Mouse (Mus musculus) heart, embryonic 15.5 days (tissue): Measurements from ENCODE around the gene Sorbs1. TPM values are rescaled to one million over a fixed set of nuclear protein-coding genes. Genes with fewer than 3 reads are reported as not detected.
A peak's percentile ranks its signal among the peaks of the same experiment; 100 is the strongest.

ENCODE experiments used
- ATAC-seq: fragments of 200-750 bp; cut with Nextera tagmentation; replicated peaks from 2 replicates; pipeline ENCODE4 v1.8.0; 2017; ENCODE audit warnings: low read depth, moderate TSS enrichment; ENCODE audit not compliant: insufficient number of reproducible peaks, insufficient read depth, low FRiP score
- H3K27ac ChIP-seq: fragments of 300-500 bp; sonication (generic); 2 replicates; pipeline ENCODE4 v1.5.1; 2015; ENCODE audit warnings: mild to moderate bottlenecking, inconsistent platforms
- H3K27me3 ChIP-seq: fragments of 300-500 bp; sonication (generic); 2 replicates; pipeline ENCODE4 v1.6.1; 2015; ENCODE audit warnings: inconsistent platforms
- H3K36me3 ChIP-seq: fragments of 300-500 bp; sonication (generic); 2 replicates; pipeline ENCODE4 v1.6.1; 2015; ENCODE audit warnings: mild to moderate bottlenecking, inconsistent platforms
- H3K4me1 ChIP-seq: fragments of 300-500 bp; sonication (generic); replicated peaks from 2 replicates; pipeline ENCODE4 v1.6.1; 2015; ENCODE audit warnings: inconsistent platforms
- H3K4me2 ChIP-seq: fragments of 300-500 bp; sonication (generic); 2 replicates; pipeline ENCODE4 v1.6.1; 2015; ENCODE audit warnings: inconsistent platforms, mild to moderate bottlenecking, moderate library complexity
- H3K4me3 ChIP-seq: fragments of 300-500 bp; sonication (generic); 2 replicates; pipeline ENCODE4 v1.5.1; 2015; ENCODE audit warnings: mild to moderate bottlenecking, inconsistent platforms
- H3K9ac ChIP-seq: fragments of 300-500 bp; sonication (generic); 2 replicates; pipeline ENCODE4 v1.6.1; 2015; ENCODE audit warnings: mild to moderate bottlenecking, inconsistent platforms
- H3K9me3 ChIP-seq: fragments of 300-500 bp; sonication (generic); replicated peaks from 2 replicates; pipeline ENCODE4 v1.6.1; 2016; ENCODE audit warnings: inconsistent platforms
- WGBS: fragments of 180-500 bp; shearing (Covaris S2); methylation state at CpG from one replicate; pipeline ENCODE4 v1.1.7; 2015; ENCODE audit warnings: mixed read lengths; 5-methylcytosine and 5-hydroxymethylcytosine counted together
- polyA plus RNA-seq: library from polyadenylated mRNA; unstranded; fragments of >200 nt; fragmentation: Nextera tagmentation; extraction: Ambion mirVana; gene quantifications from 2 replicates; pipeline ENCODE4 v1.2.1, GENCODE M21; 2015

Gene Sorbs1
- polyA plus RNA-seq, 1 experiment from 2014 or later: 126 TPM

DNA sequence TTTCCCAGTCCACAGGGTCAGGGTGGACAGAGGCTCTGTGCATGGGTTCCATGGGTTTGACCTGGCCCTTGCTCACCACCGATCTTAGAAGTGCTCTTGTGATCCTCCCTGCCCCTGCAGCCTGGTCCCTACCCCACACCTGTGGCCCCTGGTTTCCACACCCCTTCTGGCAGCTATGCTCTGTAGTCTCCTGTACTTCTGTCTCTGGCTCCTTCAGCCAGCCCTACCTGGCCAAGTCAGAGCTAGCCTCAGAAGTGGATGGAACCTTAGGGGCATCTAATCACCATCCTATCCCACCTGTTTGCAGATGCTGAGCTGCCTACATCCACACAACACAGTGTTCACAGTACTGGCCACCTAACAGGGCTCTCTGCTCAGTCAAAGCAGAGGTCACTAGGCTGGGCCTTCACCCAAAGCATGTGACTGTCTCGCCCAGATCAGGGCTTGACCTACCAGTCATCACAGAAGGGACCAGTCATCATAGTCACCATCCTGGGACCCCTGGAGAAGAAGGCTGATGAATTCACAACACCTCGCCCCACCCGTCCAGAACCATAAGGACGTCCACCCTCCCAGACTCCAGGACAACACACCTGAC is 120.7 kb downstream of the Sorbs1 start:
- H3K27me3 ChIP-seq: no peaks in the 10 kb centered on the region
- H3K9me3 ChIP-seq: no peaks in the 10 kb centered on the region
- no peak for ATAC-seq
- 0 out of 2 replicates have a peak overlapping the region, but pooled peaks have one; percentile 91 for H3K27ac ChIP-seq
- H3K4me1 ChIP-seq: peaks cover 36% of the 10 kb centered on the region
- WGBS: 84% methylated on average over 5 of the region's 5 CpGs
- no peak overlapping the region for H3K4me3 ChIP-seq
- no peak overlapping the region for H3K9ac ChIP-seq
- no peak overlapping the region for H3K4me2 ChIP-seq
- H3K36me3 ChIP-seq: peaks cover 13% of the 10 kb centered on the region

DNA sequence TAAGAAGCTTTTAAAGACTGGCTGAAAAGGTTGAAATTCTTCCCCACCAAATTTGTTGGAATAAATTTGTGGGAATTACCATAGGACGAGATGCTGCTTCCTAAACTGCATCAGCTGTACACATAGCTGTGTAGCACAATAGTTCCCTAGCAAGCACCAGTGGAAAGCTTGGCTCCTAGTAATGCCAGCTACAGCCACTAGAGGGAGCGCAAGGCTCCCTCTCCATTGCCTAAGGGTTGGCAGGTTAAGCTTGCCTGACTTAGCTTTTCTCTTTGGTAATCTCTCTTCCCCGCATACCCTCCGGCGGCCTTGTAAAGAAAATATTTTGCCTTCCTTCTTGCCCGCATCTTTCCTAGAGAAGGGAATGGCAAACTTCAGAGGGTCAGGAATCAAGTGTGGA is 122.1 kb downstream of the Sorbs1 start:
- Histone ChIP-seq H3K4me3 (no peak overlapping the region), H3K9ac (0 out of 2 replicates have a peak overlapping the region, but pooled peaks have one; percentile 22), H3K27me3 (no peaks in the 10 kb centered on the region), H3K4me1 (peaks cover 37% of the 10 kb centered on the region), H3K27ac (no peak overlapping the region), H3K4me2 (no peak overlapping the region), H3K9me3 (no peaks in the 10 kb centered on the region), H3K36me3 (peaks cover 14% of the 10 kb centered on the region)
- ATAC-seq: peak; percentile 37; the same call in 1 of the 2 replicates
- WGBS: 10% methylated on average over 6 of the region's 6 CpGs

DNA sequence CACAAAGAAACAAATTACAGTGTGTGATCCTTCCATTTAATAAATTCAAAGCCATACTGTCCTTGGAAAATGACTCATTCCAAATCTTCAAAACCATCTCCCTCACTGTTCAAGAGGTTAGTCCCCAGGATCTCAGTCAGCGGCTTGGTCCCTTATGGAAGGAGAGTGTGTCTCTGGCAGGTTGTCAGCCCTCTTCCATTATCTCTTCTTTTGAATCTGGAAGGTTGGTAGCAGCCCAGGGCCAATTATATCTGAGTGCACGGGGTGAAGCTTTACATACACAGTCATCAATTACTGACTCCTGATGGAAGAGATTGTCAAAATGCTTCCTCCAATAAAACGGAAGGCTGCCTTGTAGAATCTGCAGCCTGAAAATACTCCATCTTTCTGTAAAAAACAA is 126.7 kb downstream of the Sorbs1 start:
- Histone ChIP-seq H3K36me3 (peaks cover 8% of the 10 kb centered on the region; the same call in 1 of the 2 replicates), H3K9ac (no peak overlapping the region), H3K27me3 (no peaks in the 10 kb centered on the region), H3K27ac (no peak overlapping the region), H3K4me2 (no peak overlapping the region), H3K9me3 (no peaks in the 10 kb centered on the region), H3K4me3 (no peak overlapping the region), H3K4me1 (peaks cover 33% of the 10 kb centered on the region)
- ATAC-seq: no peak
- 52% methylated on average over 3 of the region's 3 CpGs for WGBS

DNA sequence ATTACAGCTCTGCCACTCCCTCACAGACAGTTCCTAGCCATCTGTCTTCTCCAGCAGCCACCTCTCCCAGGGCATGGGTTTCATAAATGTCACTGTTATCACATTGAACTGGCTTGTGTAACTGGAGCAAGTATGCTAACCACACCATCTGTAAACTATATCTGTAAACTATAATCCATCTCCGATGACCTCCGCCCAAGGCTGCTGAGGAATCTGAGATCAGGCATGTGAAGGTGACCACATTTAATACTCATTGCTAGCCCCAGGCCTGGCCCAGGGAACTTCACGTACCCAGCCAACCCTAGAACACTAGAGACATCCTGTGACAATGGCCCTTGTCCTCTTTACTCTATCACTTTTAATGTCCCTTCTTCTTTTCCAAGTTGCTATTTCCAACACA is 128.2 kb downstream of the Sorbs1 start:
- Histone ChIP-seq H3K4me3 (no peak overlapping the region), H3K9me3 (no peaks in the 10 kb centered on the region)

DNA sequence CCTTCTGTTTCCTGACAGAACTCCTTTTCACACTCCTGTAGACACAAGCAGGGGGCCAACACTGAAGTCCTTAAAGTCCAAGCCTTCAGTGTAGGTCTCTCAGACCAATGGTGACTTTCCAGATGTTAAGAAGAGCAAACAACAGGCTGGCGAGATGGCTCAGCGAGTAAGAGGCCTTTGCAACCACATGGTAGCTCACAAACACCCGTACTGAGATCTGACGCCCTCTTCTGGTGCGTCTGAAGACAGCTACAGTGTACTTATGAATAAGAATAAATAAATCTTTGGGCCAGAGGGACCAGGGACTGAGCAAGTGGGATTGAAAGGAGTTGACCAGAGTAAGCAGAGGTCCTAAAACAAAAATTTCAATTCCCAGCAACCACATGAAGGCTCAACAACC is 129.6 kb downstream of the Sorbs1 start:
- no peak overlapping the region for H3K4me3 ChIP-seq
- H3K27ac ChIP-seq: peak overlapping the region; percentile 40; the same call in 1 of the 2 replicates
- H3K4me2 ChIP-seq: no peak overlapping the region
- H3K36me3 ChIP-seq: peaks cover 8% of the 10 kb centered on the region; the same call in 1 of the 2 replicates
- H3K4me1 ChIP-seq: peaks cover 51% of the 10 kb centered on the region
- H3K27me3 ChIP-seq: no peaks in the 10 kb centered on the region
- ATAC-seq: no peak
- no peaks in the 10 kb centered on the region for H3K9me3 ChIP-seq
- WGBS: 49% methylated on average over 5 of the region's 5 CpGs
- H3K9ac ChIP-seq: no peak overlapping the region

More for the DNA sequence above, 128.2 kb downstream of the Sorbs1 start:
- peaks cover 42% of the 10 kb centered on the region for H3K4me1 ChIP-seq
- no peak for ATAC-seq
- no peak overlapping the region for H3K27ac ChIP-seq
- H3K27me3 ChIP-seq: no peaks in the 10 kb centered on the region
- H3K4me2 ChIP-seq: no peak overlapping the region
- 80% methylated on average over 3 of the region's 3 CpGs for WGBS
- no peak overlapping the region for H3K9ac ChIP-seq
- peaks cover 8% of the 10 kb centered on the region; the same call in 1 of the 2 replicates for H3K36me3 ChIP-seq

DNA sequence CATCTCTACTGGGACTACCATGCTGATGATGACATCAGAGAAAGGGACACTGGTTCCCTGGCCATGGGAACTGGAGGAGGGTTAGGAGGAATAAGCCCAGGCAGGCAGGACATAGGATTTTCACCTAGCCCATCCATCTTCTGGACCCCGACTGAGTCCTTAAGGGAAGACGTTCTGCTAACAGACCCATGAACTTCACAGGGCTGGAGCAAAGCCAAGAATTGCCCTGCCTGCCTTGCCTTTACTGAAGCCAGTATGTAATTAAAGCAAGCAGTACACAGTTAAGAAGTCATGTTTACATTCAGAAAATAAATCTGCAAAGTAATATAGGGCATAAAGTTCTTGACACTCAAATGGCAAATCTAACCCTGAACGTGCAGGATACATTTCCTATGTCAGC is 132.9 kb downstream of the Sorbs1 start:
- 38% methylated on average over 3 of the region's 3 CpGs for WGBS
- Histone ChIP-seq H3K27ac (peak overlapping the region; percentile 60), H3K27me3 (no peaks in the 10 kb centered on the region), H3K4me3 (no peak overlapping the region), H3K4me1 (peaks cover 74% of the 10 kb centered on the region), H3K36me3 (peaks cover 1% of the 10 kb centered on the region; the same call in 1 of the 2 replicates), H3K9ac (no peak overlapping the region), H3K4me2 (no peak overlapping the region), H3K9me3 (no peaks in the 10 kb centered on the region)
- no peak for ATAC-seq

DNA sequence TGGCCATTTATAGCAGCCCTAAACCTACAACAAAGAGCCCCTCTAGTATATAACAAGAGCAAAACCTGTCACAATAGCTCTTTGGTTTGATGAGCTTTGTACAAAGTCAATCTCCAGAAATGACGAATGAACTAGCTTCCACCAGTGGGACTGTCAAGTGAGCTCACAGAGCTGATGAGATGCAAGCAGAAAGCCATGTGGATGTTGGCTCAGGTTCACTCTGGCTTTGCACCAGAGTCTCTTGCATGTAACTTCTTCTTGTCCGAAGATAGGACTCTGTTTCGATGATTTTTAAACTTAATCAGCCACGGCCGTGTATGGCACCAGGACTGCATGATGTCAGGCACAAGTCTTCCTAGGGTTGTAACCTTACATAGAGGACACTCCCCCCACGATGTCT is 133.6 kb downstream of the Sorbs1 start:
- Histone ChIP-seq H3K27ac (peak overlapping the region; percentile 60), H3K4me1 (peaks cover 69% of the 10 kb centered on the region)
- peak; percentile 25; the same call in 1 of the 2 replicates for ATAC-seq

DNA sequence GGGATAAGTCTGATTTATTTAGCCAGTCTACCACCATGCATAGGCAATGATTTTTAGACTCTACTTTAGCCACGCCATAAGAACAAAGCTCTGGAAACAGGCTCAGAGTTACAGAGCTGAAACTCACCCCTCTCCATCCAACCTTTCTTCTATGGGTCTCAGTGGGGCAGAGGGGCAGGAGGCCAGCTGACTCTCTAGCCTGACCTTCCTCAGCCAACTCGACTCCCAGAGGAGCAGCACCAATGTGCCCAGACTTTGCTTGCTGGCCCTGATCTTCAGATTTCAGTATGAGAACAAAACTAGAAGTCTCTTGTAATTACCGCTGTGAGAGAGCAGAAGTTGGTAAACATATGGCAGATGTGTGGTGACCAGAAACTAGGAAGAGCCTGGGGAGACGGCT is 134.5 kb downstream of the Sorbs1 start:
- peaks cover 69% of the 10 kb centered on the region for H3K4me1 ChIP-seq
- WGBS: 95% methylated on average over 4 of the region's 4 CpGs
- H3K4me3 ChIP-seq: no peak overlapping the region

More for the DNA sequence above, 133.6 kb downstream of the Sorbs1 start:
- no peak overlapping the region for H3K9ac ChIP-seq
- no peak overlapping the region for H3K4me3 ChIP-seq
- H3K9me3 ChIP-seq: no peaks in the 10 kb centered on the region
- WGBS: 37% methylated on average over 6 of the region's 6 CpGs
- no peak overlapping the region for H3K4me2 ChIP-seq
- no peaks in the 10 kb centered on the region for H3K36me3 ChIP-seq
- no peaks in the 10 kb centered on the region for H3K27me3 ChIP-seq

DNA sequence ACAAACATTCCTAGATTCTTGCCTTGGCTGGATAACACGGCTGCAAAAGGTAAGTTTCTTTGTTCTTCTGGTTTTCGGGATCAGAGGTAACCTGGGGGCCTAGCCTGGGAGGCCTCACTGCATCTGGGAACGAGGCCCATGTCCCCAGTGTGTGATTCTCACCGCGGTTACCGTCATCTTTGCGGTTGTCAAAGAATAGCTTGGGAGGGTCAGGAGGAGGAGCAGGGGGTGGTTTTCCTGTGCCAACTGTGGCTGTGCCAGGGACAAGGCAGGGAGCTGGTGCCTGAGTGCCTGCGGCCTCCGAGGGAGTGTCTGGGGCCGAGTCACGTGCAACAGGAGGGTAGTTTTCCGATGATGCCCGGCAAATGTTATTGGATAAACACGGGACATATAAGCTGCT is 135.9 kb downstream of the Sorbs1 start:
- 0 out of 2 replicates have a peak, but pooled peaks have one; percentile 6 for ATAC-seq
- no peaks in the 10 kb centered on the region for H3K9me3 ChIP-seq
- peak overlapping the region; percentile 27 for H3K4me3 ChIP-seq
- H3K4me1 ChIP-seq: peaks cover 56% of the 10 kb centered on the region
- WGBS: 54% methylated on average over 14 of the region's 14 CpGs
- peak overlapping the region; percentile 48 for H3K4me2 ChIP-seq
- H3K27ac ChIP-seq: peak overlapping the region; percentile 88
- peaks cover 5% of the 10 kb centered on the region; the same call in 1 of the 2 replicates for H3K36me3 ChIP-seq
- no peaks in the 10 kb centered on the region for H3K27me3 ChIP-seq
- H3K9ac ChIP-seq: peak overlapping the region; percentile 42

More for the DNA sequence above, 134.5 kb downstream of the Sorbs1 start:
- Histone ChIP-seq H3K36me3 (no peaks in the 10 kb centered on the region), H3K9ac (no peak overlapping the region), H3K9me3 (no peaks in the 10 kb centered on the region), H3K27ac (peak overlapping the region; percentile 60; the same call in 1 of the 2 replicates), H3K4me2 (no peak overlapping the region), H3K27me3 (no peaks in the 10 kb centered on the region)
- ATAC-seq: no peak

DNA sequence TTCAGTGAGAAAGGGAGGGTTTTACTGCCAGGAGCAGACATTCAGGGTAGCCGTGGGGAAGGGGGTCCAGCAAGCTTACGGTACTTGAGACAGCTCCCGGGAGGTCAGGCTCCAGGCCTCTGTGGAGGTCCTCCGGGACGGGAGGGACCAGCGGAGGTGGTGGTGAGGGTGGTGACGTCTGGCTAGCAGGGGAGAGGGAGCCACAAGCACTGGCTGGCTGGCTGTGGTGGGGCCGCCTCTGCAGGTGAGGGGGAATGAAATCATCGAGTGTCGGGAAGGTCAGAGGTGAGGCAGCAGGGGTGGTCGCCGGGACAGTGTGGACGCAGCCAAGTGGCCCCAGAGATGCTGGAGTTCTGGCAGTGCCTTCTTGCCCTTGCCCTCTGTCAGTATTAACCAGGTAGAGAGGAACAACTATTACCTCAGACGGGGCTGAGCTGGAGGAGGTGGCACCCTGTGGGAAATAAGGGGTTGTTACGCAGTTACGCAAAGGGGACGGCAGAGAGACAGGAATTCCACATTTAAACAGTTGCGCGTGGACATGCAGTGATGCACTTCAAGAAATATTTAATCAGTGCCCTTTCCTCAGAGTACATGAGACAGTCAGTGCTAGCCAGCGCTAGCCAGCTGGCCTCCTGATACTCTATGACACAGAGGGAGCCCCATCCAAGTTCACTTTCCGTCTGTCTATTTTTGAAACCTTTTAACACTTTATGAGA is 136.9 kb downstream of the Sorbs1 start:
- H3K27me3 ChIP-seq: no peaks in the 10 kb centered on the region
- H3K4me1 ChIP-seq: peaks cover 52% of the 10 kb centered on the region
- peak overlapping the region; percentile 48 for H3K4me2 ChIP-seq
- H3K9ac ChIP-seq: peak overlapping the region; percentile 36; the same call in 1 of the 2 replicates
- 40% methylated on average over 21 of the region's 21 CpGs for WGBS
- H3K27ac ChIP-seq: peak overlapping the region; percentile 88
- peaks cover 5% of the 10 kb centered on the region; the same call in 1 of the 2 replicates for H3K36me3 ChIP-seq
- H3K9me3 ChIP-seq: no peaks in the 10 kb centered on the region
- H3K4me3 ChIP-seq: peak overlapping the region; percentile 9; the same call in 1 of the 2 replicates
- ATAC-seq: peak; percentile 82

DNA sequence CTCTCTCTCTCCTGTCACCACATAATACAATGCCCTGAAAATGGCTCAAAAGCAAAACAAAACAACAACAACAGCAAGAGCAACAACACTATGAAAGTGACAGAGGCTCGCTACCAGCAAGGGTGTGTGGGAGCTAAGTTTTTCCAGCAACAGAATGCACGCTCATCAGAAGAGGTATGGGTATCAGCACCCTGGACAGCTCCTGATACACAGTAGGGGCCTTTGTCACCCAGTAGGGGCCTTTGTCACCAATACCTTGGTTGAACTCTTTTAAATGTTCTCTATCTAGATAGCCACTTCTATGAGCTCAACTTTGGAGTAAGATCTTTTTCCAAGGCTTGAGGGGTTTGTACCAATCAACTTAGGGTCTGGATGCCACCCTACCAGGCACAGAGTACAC is 138.9 kb downstream of the Sorbs1 start:
- Histone ChIP-seq H3K4me3 (no peak overlapping the region), H3K4me1 (peaks cover 51% of the 10 kb centered on the region), H3K4me2 (no peak overlapping the region), H3K9ac (no peak overlapping the region), H3K27ac (no peak overlapping the region), H3K9me3 (no peaks in the 10 kb centered on the region), H3K36me3 (peaks cover 5% of the 10 kb centered on the region; the same call in 1 of the 2 replicates), H3K27me3 (no peaks in the 10 kb centered on the region)
- WGBS: 95% methylated on average over 2 of the region's 2 CpGs
- ATAC-seq: no peak
